Mouse (Mus musculus) layer of hippocampus, postnatal 14 days (tissue): ENCODE results near the gene D2hgdh. TPM values are rescaled to one million over a fixed set of nuclear protein-coding genes. Genes with fewer than 3 reads are reported as not detected.

Source experiments
- DNase-seq, 2 experiments: peaks; one replicate each; pipeline ENCODE4 v3.0.0; 2021 to 2022; ENCODE audit warnings: low spot score in 2 of 2, mixed read lengths in 1 of 2
- long read RNA-seq, 2 experiments: library from polyadenylated mRNA; stranded (forward); transcript quantifications; one replicate each; pipeline ENCODE4 v2.0.0; 2021
- total RNA-seq, 2 experiments: library from RNA; stranded (reverse); gene quantifications; 2 replicates each; pipeline ENCODE4 v1.2.3; 2021

D2hgdh gene
- 10 to 100 TPM; 16.5 to 16.6 TPM for total RNA-seq
- long read RNA-seq, experiment 1, partial matches to known transcripts = 0 of 14 reads
- long read RNA-seq, experiment 1, other reads (novel, unspliced or antisense) = 8 of 14 reads
- long read RNA-seq, experiment 2, partial matches to known transcripts = 0 of 10 reads
- long read RNA-seq, experiment 2, other reads (novel, unspliced or antisense) = 6 of 10 reads

DNA sequence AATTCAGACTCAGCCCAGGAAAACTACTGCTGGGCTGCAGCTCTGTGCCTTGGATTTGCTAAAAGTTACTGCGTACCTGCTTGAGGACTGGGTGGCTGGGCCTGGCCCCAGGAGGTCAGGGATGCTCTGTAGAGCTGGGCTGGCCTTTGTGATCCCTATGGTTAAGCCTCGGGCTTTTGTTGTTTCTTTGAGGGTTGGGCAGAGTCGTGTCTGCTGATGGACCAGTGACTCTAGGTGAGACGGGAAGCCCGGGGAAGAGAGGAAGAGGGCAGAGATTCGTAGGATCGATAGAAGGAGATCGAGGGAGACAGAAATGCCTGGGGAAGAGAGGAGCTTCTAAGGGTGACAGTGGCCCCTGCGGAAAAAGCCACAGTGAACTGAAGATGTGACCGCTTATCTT lies at the start of gene D2hgdh:
TSS of gene D2hgdh (plus strand) at position 301 of the 400 bp plus-strand sequence.
- no peak for DNase-seq

DNA sequence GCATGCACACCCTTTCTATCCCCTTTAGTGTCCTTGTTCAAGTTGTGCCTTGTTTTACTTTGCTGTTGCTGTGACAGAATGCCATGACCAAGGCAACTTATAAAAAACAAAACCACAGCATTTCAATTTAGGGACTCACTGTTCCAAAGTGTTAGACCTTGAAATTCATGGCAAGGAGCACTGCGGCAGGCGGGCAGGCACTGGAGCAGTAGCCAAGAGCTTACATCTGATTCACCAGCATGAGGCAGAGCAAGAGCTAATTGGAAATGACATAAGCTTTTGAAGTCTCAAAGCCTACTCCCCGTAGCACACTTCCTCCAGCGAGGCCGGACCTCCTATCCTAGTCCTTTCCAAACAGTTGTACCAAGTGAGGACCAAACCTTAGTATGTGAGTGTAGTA lies 48.0 kb upstream of the D2hgdh start:
- DNase-seq = no peak

- no peak for DNase-seq
Measured at GRCm38 (mm10) chr1:93786912-93787311, 37.8 kb upstream of the D2hgdh start.

DNA sequence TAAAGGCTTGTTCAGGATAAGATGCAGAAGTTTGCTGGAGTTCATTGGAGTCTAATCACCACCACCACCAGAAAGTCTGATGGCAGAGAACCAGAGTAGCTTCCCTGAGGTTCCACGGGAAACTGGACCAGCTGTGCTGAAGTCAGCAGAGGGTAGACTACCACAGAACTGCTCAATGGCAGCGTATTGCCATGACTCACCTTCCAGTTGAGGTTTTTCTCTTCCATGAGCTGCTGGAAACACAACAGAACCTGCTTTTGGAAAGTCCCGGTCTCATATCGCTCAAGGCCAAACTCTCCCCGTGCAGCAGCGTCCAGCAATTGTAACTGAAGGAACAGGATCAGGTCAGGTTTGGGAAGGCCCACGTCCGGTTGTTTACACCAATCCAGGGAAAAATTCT lies 30.2 kb upstream of the D2hgdh start:
- DNase-seq = no peak

GRCm38 (mm10) chr1:93795886-93796285 lies 28.8 kb upstream of the D2hgdh start:
- no peak for DNase-seq

GRCm38 (mm10) chr1:93800670-93801503 lies 23.8 kb upstream of the D2hgdh start:
- DNase-seq = no peak

DNA sequence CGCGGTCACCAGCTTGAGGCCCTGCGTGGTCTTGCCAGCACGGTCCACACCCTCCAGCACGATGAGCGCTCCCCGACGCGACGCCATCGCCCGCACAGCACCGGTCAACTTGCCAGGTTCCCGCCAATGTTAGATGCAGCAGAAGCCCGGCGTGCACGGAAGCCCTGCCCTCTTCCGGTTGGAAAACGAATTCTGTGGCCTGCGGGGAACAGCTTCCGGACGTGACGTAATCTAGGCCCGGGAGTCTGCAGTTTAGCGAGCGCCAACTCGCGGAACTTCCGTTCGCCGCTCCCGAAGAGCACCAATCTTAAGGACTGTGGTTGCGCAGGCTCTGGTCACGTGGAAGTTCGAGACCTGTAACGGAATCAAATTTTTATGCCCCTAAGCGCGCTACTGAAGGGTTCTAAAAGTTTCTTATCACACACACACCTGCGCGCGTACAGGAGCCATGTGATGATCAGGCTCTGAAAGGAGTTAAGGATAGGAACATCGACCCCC lies 22.9 kb upstream of the D2hgdh start, which contains the start of gene Dtymk:
TSS of gene Dtymk (minus strand) at position 194 of the 498 bp plus-strand sequence.
- DNase-seq = peak; percentile 88 to 96

GRCm38 (mm10) chr1:93802771-93803170 lies 21.9 kb upstream of the D2hgdh start:
- DNase-seq = no peak

- peak; percentile 100 for DNase-seq
Measured at GRCm38 (mm10) chr1:93803556-93804507, 20.9 kb upstream of the D2hgdh start, which contains the start of gene Ing5. Gene Ing5, plus strand, starts transcription at chr1:93803965.

DNA sequence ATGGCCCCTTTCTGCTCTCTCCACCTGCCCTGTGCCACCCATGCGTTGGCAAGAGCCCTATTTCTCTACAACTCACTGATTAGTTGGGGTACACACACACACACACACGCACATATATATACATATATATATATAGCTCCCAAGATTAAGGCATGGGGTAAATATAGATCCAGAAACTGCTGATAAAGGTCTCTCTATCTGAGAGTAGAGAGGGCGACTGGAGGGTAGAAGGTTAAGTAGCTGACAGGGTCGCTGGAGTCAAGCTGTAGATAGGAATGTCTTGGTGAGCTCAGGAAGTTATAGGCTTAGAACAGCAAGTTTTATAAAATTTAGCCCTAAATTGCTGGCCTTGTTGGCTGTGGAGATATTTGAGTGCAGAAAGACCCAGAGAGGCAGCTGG lies 19.9 kb upstream of the D2hgdh start:
- DNase-seq = no peak

DNA sequence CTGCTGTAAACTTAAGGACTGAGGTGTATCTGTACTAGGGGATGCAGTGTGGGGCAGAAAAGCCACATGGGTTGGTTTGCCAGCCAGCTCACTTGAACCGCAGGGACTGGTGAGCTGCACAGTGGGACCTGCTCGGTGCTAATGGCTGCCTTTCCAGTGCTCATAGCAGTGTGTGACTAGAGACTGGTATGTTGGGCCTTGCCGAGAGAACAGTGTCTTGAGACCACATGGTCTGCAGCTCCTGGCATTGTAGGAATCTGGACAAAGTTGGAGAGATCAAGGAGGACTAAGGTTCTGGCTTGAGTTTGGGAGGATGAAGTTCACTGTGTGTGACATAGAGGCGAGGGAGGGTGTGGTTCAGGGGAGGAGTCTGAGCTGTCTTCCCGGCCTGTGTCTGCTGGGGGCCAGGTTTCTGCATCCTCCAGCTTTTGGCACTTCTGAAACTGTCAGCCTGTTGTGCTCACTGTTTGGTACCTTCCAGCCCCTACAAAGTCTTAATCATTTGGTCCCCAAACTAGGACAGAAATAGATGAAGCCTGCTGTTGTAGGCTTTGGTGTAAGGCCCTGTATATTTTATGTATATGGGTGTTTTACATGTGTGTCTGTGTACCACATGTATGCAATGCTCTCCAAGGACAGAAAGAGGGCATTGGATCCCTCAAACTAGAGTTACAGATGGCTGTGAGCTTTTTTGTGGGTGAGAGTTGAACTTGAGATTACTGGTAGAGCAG lies 19.3 kb upstream of the D2hgdh start:
- DNase-seq = no peak

GRCm38 (mm10) chr1:93808871-93809270 lies 15.8 kb upstream of the D2hgdh start:
- no peak for DNase-seq

DNA sequence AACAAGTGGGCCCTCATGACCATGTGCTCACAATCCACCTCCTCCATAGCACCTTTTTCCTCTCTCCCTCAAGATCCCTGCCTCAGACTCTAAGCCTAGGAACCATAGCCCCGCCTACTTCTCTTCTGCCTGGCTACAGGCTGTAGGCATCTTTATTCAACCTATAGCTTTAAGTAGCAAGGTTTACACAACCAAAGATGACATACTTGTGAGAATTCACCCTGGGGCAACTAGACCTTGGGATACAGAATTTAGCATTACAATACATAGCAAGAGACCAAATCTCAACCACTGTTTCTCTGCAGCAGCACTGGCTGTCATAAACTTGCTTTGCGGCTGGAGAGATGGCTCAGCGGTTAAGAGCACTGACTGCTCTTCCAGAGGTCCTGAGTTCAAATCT lies 14.7 kb upstream of the D2hgdh start:
- DNase-seq = no peak

- no peak for DNase-seq
Measured at GRCm38 (mm10) chr1:93811495-93812039, 13.1 kb upstream of the D2hgdh start.

GRCm38 (mm10) chr1:93817823-93818532 lies 6.7 kb upstream of the D2hgdh start:
- no peak for DNase-seq

- DNase-seq = no peak
Measured at GRCm38 (mm10) chr1:93818722-93819121, 6.0 kb upstream of the D2hgdh start.

- DNase-seq = no peak
Measured at GRCm38 (mm10) chr1:93823796-93824495, 763 bp upstream of the D2hgdh start.

- DNase-seq = peak; percentile 96
Measured at GRCm38 (mm10) chr1:93825105-93825674, 481 bp downstream of the D2hgdh start.
